Mouse (Mus musculus): ENCODE measurements at regions not wholly inside any gene's neighbourhood (a gene's known extent, or its start where the extent isn't known, plus 50 kb on each side); places are given as distances from the start of the nearest gene placed in this dataset.

- H3K4me3 ChIP-seq, result no peak overlapping the region
- no peak overlapping the region for H3K27ac ChIP-seq
- TF ChIP-seq CTCF (IDR thresholded peaks at IDR 0.05), result no peak
- intact Hi-C loops (cut with DNase I), result no loop called here
- no peak for DNase-seq
Observed at GRCm38 (mm10) chr1:41133143-41133542, 327.7 kb downstream of the Tmem182 start.

- Histone ChIP-seq H3K27ac (no peak overlapping the region), H3K4me3 (no peak overlapping the region)
- no peak for DNase-seq
- intact Hi-C loops (cut with DNase I), result no loop called here
- TF ChIP-seq CTCF (IDR thresholded peaks at IDR 0.05), result no peak
Observed at GRCm38 (mm10) chr1:41133946-41134345, 328.5 kb downstream of the Tmem182 start.

- DNase-seq, result no peak
- Histone ChIP-seq H3K27ac (no peak overlapping the region), H3K4me3 (no peak overlapping the region)
- intact Hi-C loops (cut with DNase I), result no loop called here
- TF ChIP-seq CTCF (IDR thresholded peaks at IDR 0.05), result no peak
Observed at GRCm38 (mm10) chr1:41139725-41140124, 334.3 kb downstream of the Tmem182 start.

GRCm38 (mm10) chr1:41140542-41140941, 335.1 kb downstream of the Tmem182 start:
- Histone ChIP-seq H3K4me3 (no peak overlapping the region), H3K27ac (no peak overlapping the region)
- no peak for DNase-seq
- no peak for TF ChIP-seq CTCF (IDR thresholded peaks at IDR 0.05)
- intact Hi-C loops (cut with DNase I), result no loop called here

- no peak overlapping the region for H3K27ac ChIP-seq
- intact Hi-C loops (cut with DNase I), result no loop called here
- no peak for TF ChIP-seq CTCF (IDR thresholded peaks at IDR 0.05)
- H3K4me3 ChIP-seq, result no peak overlapping the region
- DNase-seq, result no peak
Observed at GRCm38 (mm10) chr1:41141992-41142391, 336.6 kb downstream of the Tmem182 start.

GRCm38 (mm10) chr1:41152516-41152915, 347.1 kb downstream of the Tmem182 start:
- H3K27ac ChIP-seq, result no peak overlapping the region
- peak; percentile 31; the same call in 1 of the 2 replicates for TF ChIP-seq CTCF (IDR thresholded peaks at IDR 0.05)

GRCm38 (mm10) chr1:41153174-41153999, 348.0 kb downstream of the Tmem182 start:
- intact Hi-C loops (cut with DNase I), result no loop called here
- no peak overlapping the region for H3K4me3 ChIP-seq
- H3K27ac ChIP-seq, result no peak overlapping the region
- TF ChIP-seq CTCF (IDR thresholded peaks at IDR 0.05), result no peak
- no peak for DNase-seq

More at GRCm38 (mm10) chr1:41152516-41152915, 347.1 kb downstream of the Tmem182 start:
- intact Hi-C loops (cut with DNase I), result no loop called here
- no peak overlapping the region for H3K4me3 ChIP-seq
- no peak for DNase-seq

GRCm38 (mm10) chr1:41154198-41154597, 348.8 kb downstream of the Tmem182 start:
- Histone ChIP-seq H3K4me3 (no peak overlapping the region), H3K27ac (no peak overlapping the region)
- intact Hi-C loops (cut with DNase I), result no loop called here
- TF ChIP-seq CTCF (IDR thresholded peaks at IDR 0.05), result no peak
- no peak for DNase-seq

GRCm38 (mm10) chr1:41156946-41157345, 351.5 kb downstream of the Tmem182 start:
- no peak for TF ChIP-seq CTCF (IDR thresholded peaks at IDR 0.05)
- intact Hi-C loops (cut with DNase I), result no loop called here

GRCm38 (mm10) chr1:41157651-41158513, 352.5 kb downstream of the Tmem182 start:
- H3K4me3 ChIP-seq, result no peak overlapping the region
- intact Hi-C loops (cut with DNase I), result no loop called here
- H3K27ac ChIP-seq, result no peak overlapping the region
- DNase-seq, result no peak
- TF ChIP-seq CTCF (IDR thresholded peaks at IDR 0.05), result no peak

More at GRCm38 (mm10) chr1:41156946-41157345, 351.5 kb downstream of the Tmem182 start:
- Histone ChIP-seq H3K4me3 (no peak overlapping the region), H3K27ac (no peak overlapping the region)
- no peak for DNase-seq

GRCm38 (mm10) chr1:41165878-41166786, 360.7 kb downstream of the Tmem182 start:
- TF ChIP-seq CTCF (IDR thresholded peaks at IDR 0.05), result no peak
- Histone ChIP-seq H3K27ac (no peak overlapping the region), H3K4me3 (no peak overlapping the region)
- intact Hi-C loops (cut with DNase I), result no loop called here
- DNase-seq, result no peak

- Histone ChIP-seq H3K4me3 (no peak overlapping the region), H3K27ac (no peak overlapping the region)
- intact Hi-C loops (cut with DNase I), result no loop called here
- TF ChIP-seq CTCF (IDR thresholded peaks at IDR 0.05), result no peak
- DNase-seq, result no peak
Observed at GRCm38 (mm10) chr1:41166787-41167420, 361.5 kb downstream of the Tmem182 start.
